Mouse (Mus musculus) megakaryocyte progenitor cell, adult 5-6 weeks (primary cell): ENCODE results near the gene Bnip3. TPM values are rescaled to one million over a fixed set of nuclear protein-coding genes. Genes with fewer than 3 reads are reported as not detected.

Experiments
- ATAC-seq: replicated peaks from 2 replicates; pipeline ENCODE4 v1.8.0; 2016; ENCODE audit warnings: mild to moderate bottlenecking, moderate TSS enrichment, inconsistent platforms; ENCODE audit not compliant: poor library complexity
- total RNA-seq, 2 experiments: library from RNA; stranded (forward) in 1 of 2; stranded (reverse) in 1 of 2; fragments of 157-497, 149-512 nt in 1 of 2; fragments of 200-1000 nt in 1 of 2; gene quantifications; 2 replicates each; pipeline versions ENCODE4 v1.2.3 to v1.2.4; 2015 to 2017

The Bnip3 gene
- total RNA-seq (2015) (21.0 and 26.4 TPM in 2 replicates), total RNA-seq (2017) (17.5 and 18.7 TPM in 2 replicates)

GRCm38 (mm10) chr7:138909277-138910192 lies at the start of gene Bnip3:
Bnip3 (minus strand) TSS chr7:138909519.
- ATAC-seq = peak; percentile 87

- ATAC-seq = no peak
Measured at GRCm38 (mm10) chr7:138957106-138957505, 47.8 kb upstream of the Bnip3 start.

- ATAC-seq = no peak
Measured at GRCm38 (mm10) chr7:138955787-138956186, 46.5 kb upstream of the Bnip3 start.

GRCm38 (mm10) chr7:138948309-138948708 lies 39.0 kb upstream of the Bnip3 start:
- ATAC-seq = no peak

- ATAC-seq = no peak
Measured at GRCm38 (mm10) chr7:138947741-138948140, 38.4 kb upstream of the Bnip3 start.

GRCm38 (mm10) chr7:138945668-138946067 lies 36.3 kb upstream of the Bnip3 start:
- no peak for ATAC-seq

GRCm38 (mm10) chr7:138942301-138942700 lies 33.0 kb upstream of the Bnip3 start:
- ATAC-seq = no peak

GRCm38 (mm10) chr7:138941571-138941970 lies 32.3 kb upstream of the Bnip3 start:
- no peak for ATAC-seq

GRCm38 (mm10) chr7:138940612-138941461 lies 31.5 kb upstream of the Bnip3 start, which contains the start of gene Jakmip3:
Jakmip3 (plus strand) TSS chr7:138940730.
- peak; percentile 31; the same call in 1 of the 2 replicates for ATAC-seq

GRCm38 (mm10) chr7:138940256-138940611 lies 30.9 kb upstream of the Bnip3 start:
- ATAC-seq = 0 out of 2 replicates have a peak, but pooled peaks have one; percentile 42

- no peak for ATAC-seq
Measured at GRCm38 (mm10) chr7:138938991-138939390, 29.7 kb upstream of the Bnip3 start.

GRCm38 (mm10) chr7:138934523-138934922 lies 25.2 kb upstream of the Bnip3 start:
- ATAC-seq = no peak

GRCm38 (mm10) chr7:138928456-138928855 lies 19.1 kb upstream of the Bnip3 start:
- ATAC-seq = no peak

GRCm38 (mm10) chr7:138923756-138924425 lies 14.6 kb upstream of the Bnip3 start:
- peak; percentile 41 for ATAC-seq

- no peak for ATAC-seq
Measured at GRCm38 (mm10) chr7:138921611-138922010, 12.3 kb upstream of the Bnip3 start.

GRCm38 (mm10) chr7:138919156-138919944 lies 10.0 kb upstream of the Bnip3 start:
- ATAC-seq = peak; percentile 87

- ATAC-seq = no peak
Measured at GRCm38 (mm10) chr7:138913616-138914015, 4.3 kb upstream of the Bnip3 start.

- ATAC-seq = no peak; the same call in 1 of the 2 replicates
Measured at GRCm38 (mm10) chr7:138910193-138910562, 859 bp upstream of the Bnip3 start.

GRCm38 (mm10) chr7:138908768-138909276 lies 497 bp downstream of the Bnip3 start:
- no peak for ATAC-seq

GRCm38 (mm10) chr7:138907976-138908375 lies 1.3 kb downstream of the Bnip3 start:
- ATAC-seq = no peak
